Mouse (Mus musculus) CH12F3 (cell line): ENCODE measurements around the gene Macrod1.

Experiments
- in situ Hi-C: fragments of 300-500 bp; cut with MboI; formaldehyde crosslinking; loops from 2 replicates; pipeline ENCODE4 v1.14.3; 2020; ENCODE audit warnings: low sequenced_read_pairs

The Macrod1 gene

DNA sequence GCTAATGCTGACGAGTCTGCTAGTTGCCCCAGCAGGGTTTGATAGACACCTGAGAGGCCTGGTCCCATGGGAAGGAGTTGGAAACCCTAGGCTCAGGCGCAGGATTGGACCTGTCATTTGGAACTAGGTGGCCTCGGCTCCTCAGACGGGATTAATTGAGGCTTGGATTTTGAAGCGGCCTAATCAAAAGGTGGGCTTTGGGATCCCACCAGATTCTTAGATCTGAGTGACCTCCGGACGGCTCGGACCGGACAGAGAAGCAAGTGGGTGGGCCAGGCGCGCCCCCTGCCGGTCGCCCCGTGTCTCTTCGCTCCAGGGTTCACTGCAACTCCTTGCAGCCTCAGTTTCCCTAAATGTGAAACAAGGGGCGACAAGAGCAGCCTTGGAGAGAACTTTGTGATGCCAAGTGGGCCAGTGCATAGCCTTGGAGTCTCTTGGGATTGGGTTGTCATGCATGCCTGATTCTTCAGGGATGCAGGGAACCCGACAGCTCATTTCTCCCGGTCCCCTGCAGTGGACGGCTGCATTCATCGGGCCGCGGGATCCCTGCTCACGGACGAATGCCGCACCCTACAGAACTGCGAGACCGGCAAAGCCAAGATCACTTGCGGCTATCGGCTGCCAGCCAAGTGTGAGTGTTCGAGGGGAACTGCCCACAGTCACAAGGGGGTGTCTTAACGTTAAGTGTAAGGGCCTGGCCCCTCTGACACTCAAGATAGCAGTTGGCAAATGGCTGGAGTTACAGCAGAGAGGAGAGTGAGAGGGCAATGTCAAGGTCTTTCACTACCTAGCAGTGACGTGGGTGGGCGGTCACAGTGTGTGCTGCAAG, 139.5 kb downstream of the Macrod1 start:
- in situ Hi-C loops, result no loop called here

- in situ Hi-C loops, result no loop called here
Measured at GRCm38 (mm10) chr19:7196741-7197270, 140.2 kb downstream of the Macrod1 start.

DNA sequence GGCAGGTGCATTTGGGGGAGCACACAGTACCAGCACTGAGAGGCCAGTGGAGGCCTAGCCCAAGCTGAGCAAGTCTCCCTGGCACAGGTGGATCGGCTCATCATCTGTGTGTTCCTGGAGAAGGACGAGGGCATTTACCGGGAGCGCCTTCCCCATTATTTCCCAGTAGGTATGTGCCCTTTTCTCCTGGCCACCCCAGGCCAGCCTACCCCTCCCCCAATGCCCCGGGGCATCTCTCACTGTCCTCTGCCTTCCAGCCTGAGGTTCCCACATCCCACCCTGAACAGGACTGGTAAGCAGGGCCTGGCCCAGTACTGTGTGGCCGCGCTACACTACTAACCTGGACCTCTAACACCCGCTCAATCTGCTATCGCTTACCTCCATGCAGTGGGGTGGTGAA, 140.8 kb downstream of the Macrod1 start:
- in situ Hi-C loops, result no loop called here

DNA sequence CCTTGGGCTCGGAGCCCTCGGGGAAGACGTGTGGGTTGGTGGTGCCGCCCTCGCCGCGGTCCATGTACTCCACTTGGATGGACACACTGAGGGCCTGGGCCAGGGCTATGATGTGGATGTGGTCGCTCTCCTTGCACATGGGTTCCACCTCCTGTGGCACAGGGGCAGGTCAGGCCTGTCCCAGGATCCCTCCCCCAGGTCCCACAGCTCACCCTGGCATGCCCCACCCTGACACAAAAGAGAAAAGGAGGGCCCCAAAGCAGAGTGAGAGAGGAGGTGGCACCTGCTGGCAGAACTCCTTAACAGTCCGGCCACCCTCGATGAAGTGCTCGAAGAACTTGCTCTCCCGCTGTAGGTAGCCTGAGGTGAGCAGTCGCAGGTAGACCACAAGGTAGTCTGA, 142.5 kb downstream of the Macrod1 start:
- in situ Hi-C loops, result no loop called here

- in situ Hi-C loops, result no loop called here
Measured at GRCm38 (mm10) chr19:7200427-7200826, 143.8 kb downstream of the Macrod1 start.

DNA sequence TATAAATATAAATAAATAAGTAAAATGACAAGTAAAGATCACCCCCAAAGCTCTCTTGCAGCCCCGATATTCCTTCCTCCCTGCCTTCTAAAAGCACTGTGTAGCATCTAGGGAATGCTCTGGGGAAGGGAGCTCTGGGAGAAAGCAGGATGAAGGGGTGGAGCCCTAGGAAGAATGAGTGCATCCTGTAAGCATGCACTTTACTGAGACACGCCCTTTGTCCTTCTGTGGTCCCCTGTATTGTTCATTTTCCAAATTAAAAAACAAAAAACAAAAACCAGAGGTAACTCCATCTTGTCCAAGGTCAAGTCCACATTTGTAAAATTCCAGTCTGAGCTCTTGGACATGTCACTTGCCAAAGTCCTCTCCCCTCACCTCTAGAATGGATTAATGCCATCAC, 148.3 kb downstream of the Macrod1 start:
- in situ Hi-C loops, result loop anchor here (5.0 kb wide), 1 partner anchor 143 kb away; no protein-coding TSS in a partner anchor

DNA sequence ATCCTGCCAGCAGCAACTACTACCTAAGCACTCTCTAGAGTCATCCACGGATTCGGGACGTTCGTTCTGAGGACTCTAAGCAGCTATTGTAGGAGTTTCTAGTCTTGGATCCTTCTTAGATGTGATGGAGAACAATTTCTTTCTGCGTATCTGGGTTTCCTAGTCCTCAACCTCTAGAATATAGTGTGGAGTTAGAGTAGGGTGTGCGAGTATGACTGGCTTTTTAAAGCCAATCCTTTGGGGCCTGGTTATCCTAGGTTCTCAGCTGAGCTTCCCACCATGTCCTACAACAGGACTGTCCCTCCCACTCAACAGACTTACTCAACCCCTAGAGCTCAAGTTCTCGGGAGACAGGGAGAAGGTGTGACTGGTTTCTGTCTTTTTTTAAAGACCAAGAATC, 148.7 kb downstream of the Macrod1 start:
- in situ Hi-C loops, result loop anchor here (5.0 kb wide), 1 partner anchor 143 kb away; no protein-coding TSS in a partner anchor

- in situ Hi-C loops, result loop anchor here (5.0 kb wide), 1 partner anchor 144 kb away; no protein-coding TSS in a partner anchor
Measured at GRCm38 (mm10) chr19:7205753-7206736, 149.4 kb downstream of the Macrod1 start, which contains the start of gene Otub1. Otub1 (minus strand) TSS chr19:7206316.

DNA sequence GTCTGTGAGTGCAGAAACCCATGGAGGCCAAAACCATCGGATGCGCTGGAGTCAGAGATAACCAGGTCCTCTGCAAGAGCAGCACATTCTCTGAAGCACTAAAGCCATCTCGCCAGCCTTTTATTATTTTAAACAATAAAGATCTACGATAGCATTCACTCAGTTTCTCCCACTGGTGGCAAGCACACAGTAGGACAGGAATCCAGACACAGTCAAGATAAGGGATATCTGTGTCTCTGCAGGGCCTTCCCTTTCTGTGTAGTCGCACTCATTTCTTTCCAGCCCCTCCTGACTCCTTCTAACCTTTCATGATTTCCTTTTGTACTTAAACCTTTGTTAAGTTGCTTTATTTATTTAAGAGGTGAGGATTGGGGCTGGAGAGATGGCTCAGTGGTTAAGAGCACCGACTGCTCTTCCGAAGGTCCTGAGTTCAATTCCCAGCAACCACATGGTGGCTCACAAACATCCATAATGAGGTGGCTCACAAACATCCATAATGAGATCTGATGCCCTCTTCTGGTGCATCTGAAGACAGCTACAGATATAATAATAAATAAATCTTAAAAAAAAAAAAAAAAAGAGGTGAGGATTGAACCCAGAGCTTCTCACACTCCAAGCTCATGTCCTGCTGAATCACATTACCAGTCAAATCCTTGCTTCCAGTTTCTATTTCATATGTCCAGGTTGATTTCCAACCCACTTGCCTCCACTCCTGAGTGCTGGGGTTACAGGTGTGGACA, 153.5 kb downstream of the Macrod1 start:
- in situ Hi-C loops, result loop anchor here (5.0 kb wide), 1 partner anchor 148 kb away; no protein-coding TSS in a partner anchor

DNA sequence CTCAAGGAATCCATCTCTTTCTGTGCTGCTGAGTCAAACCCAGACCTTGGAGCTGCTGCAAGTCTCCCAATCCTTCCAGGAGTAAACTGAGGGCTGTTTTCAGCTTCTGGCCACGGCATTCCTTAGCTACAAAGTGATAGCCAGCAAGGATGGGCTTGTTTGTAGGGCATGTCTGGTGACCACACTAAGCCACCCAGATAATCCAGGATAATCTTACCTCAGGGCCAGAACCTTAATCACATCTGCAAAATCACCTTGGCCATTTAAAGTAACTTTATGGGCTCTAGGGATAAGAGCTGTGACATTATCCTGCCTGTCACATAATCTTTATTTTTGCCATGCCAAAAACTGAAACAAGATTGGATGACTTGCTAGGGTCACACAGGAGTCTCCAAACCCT, 155.6 kb downstream of the Macrod1 start:
- in situ Hi-C loops, result no loop called here

DNA sequence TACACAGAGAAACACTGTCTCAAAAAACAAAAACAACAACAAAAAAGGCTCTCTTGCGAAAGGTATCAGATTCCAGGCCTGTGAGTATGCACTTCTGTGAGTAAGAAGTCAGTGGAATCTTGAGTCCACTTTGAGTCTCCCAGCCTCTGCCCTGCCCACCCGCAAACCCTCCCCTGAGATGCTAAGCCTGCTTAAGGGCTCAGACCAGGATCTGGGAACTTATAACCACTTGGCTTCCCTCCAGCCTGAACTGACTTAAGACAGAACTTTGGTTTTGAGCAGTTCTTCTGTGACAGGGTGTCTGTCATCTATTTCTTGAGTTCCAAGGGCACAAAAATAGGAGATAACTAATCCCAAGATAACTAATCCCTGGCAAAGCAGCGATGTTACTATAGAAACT, 156.4 kb downstream of the Macrod1 start:
- in situ Hi-C loops, result no loop called here

GRCm38 (mm10) chr19:7214484-7214883, 157.9 kb downstream of the Macrod1 start:
- in situ Hi-C loops, result no loop called here

DNA sequence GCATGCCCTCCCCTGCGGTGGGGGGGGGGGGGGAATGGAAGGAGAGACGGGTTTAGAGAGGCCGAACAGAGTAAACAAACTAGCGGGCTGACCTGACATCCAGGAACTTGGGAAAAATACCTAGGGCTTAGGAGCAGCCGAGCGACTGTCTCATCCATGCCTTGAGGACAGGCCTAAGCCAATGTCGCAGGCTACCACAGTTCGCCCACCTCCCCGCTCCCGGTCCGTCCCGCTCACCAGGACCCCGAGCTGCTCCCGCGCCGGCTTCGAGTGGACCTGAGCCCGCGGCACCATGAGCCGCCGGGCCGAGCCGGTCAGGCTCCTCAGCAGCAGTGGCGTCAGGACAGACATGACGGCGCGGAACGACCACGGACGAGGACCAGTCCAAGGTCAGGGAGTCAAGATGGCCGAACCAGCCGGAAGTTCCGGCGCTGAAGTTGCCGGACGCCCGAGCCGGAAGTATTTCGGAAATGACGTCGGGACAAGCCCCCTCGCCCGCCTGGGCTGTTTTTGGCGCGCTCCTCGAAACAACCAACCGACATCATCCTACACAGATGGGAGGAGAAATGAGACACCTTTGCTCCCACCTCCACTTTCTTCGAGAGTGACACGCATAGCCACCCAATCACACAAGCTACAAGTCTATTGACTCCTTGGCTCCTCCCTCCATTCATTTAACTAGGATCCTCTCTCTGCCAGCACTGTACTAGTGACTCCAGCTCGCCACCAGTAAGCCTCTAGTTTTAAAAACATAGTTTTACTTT, 160.7 kb downstream of the Macrod1 start, which contains the start of gene Cox8a:
Cox8a (minus strand) TSS at position 455 of the 764 bp plus-strand sequence.
- in situ Hi-C loops, result no loop called here

DNA sequence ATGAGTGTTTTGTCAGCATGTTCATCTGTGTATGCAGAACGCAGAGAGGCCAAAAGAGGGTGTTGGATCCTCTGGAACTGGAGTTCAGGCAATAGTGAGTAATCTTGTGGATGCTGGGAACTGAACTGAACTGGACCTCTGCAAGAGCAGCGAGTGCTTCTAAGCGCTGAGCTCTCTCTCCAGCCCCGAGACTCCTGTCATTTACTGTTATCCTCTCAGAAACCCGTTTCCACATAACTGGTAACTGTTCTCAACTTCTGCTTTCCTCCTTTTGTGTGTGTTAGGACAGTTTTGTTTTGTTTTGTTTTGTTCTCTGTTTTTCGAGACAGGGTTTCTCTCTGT, 161.3 kb downstream of the Macrod1 start:
- in situ Hi-C loops, result no loop called here

GRCm38 (mm10) chr19:7218753-7219152, 162.1 kb downstream of the Macrod1 start:
- in situ Hi-C loops, result no loop called here

DNA sequence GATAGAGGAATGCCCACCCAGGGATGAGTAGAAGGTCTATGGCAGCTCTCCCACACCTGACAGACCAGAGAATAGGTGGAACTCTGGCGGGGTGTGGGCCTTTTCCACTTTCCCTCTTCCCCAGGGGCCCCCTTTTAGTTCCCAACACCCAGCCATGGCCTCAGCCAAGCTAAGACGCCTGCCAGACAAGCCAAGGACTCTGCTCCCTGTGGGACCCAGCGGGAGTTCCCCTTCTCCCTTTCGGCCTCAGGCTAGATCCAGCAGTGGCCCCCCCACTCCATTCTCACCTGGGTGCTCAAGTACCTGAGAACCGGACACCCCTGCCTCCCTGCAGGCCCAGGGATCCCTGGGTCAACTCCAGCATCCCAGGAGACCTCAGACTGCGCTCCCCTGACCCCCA, 165.6 kb downstream of the Macrod1 start:
- in situ Hi-C loops, result no loop called here

- in situ Hi-C loops, result no loop called here
Measured at GRCm38 (mm10) chr19:7223488-7223887, 166.9 kb downstream of the Macrod1 start.

GRCm38 (mm10) chr19:7224253-7224652, 167.6 kb downstream of the Macrod1 start:
- in situ Hi-C loops, result no loop called here

GRCm38 (mm10) chr19:7225096-7225690, 168.6 kb downstream of the Macrod1 start:
- in situ Hi-C loops, result no loop called here
